Mouse (Mus musculus): ENCODE measurements around the gene Ebf1. TPM values are rescaled to one million over a fixed set of nuclear protein-coding genes. Genes with fewer than 3 reads are reported as not detected.

The Ebf1 gene
- polyA plus RNA-seq, 1 experiment from 2014 or later = 21.3 TPM

DNA sequence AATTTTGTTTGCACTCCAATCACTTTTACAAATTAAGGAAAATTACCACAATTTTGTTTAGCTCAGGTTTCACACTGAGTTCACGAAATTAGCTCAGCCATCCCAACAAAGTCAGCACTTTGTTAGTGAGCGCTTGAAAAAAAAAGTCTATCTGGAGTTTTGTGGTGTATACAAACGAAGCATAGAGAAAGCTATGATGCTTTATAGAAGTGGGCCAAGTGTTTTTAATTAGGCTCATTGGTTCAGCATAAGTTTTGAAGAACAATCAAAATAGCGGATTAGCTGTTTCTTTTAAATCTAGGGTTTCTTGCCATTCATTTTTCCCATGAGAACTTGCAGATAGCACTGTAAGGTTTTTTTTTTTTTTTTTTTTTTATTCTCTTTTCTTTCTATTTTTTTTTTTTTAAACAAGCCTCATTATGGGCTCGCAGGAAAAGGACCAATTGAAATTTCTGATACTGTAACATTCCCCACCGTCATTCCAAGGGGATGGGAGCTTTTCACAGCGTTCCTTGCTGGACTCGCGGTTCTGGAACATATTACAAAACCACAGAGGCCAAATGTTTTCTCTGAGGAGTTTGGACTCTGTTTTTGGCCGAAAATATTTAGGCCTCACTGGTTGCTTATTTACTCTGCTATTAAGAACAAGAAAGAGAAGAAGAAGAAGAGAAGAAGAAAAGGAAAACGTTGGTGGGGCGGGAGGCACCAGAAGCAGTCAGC is 308.8 kb downstream of the Ebf1 start:
- no peak overlapping the region for H3K27ac ChIP-seq (ENCODE audit: low read depth, low read length)
- ATAC-seq (replicated peaks; ENCODE audit: low FRiP score) = no peak
- H3K4me3 ChIP-seq (ENCODE audit: low read depth, low read length) = no peak overlapping the region
- H3K27me3 ChIP-seq (ENCODE audit: control insufficient read depth, insufficient read depth, low read length) = no peaks in the 10 kb centered on the region
- 73% methylated on average over 12 of the region's 12 CpGs for WGBS
- no peak for DNase-seq (ENCODE audit: low spot score)
- H3K4me1 ChIP-seq (replicated peaks; ENCODE audit: control insufficient read depth, insufficient read depth, low read length) = no peaks in the 10 kb centered on the region; the same call in 1 of the 2 replicates
- H3K9ac ChIP-seq (ENCODE audit: low read length) = no peak overlapping the region
- H3K36me3 ChIP-seq (ENCODE audit: control insufficient read depth, insufficient read depth, low read length) = no peaks in the 10 kb centered on the region
- no peaks in the 10 kb centered on the region for H3K9me3 ChIP-seq (ENCODE audit: control insufficient read depth, low read length)
- no peak overlapping the region for H3K4me2 ChIP-seq (ENCODE audit: low read depth, low read length, severe bottlenecking)

DNA sequence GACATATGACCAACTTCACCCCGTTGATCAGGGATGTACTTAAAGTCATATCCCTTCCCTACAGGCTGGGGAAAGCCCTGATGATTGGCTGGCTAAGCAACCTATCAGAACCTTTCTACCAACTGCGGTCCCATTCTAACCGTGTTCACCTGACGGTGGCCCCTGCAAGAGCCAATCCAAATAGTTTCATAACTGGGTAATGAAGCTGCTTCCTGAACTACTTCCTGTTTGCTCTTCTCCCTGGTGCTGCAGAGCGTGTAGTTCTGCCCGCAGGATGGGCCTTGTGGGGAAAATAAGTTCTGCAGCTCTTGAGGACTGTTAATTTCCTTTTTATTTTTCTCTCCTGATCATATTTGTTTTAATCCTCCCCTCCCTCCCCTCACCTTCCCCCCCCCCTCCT is 311.3 kb downstream of the Ebf1 start:
- H3K9me3 ChIP-seq (ENCODE audit: control insufficient read depth, low read length) = no peaks in the 10 kb centered on the region
- no peaks in the 10 kb centered on the region for H3K27me3 ChIP-seq (ENCODE audit: control insufficient read depth, insufficient read depth, low read length)
- DNase-seq (ENCODE audit: low spot score) (no peak), ATAC-seq (replicated peaks; ENCODE audit: low FRiP score) (no peak)
- no peaks in the 10 kb centered on the region; the same call in 1 of the 2 replicates for H3K4me1 ChIP-seq (replicated peaks; ENCODE audit: control insufficient read depth, insufficient read depth, low read length)
- H3K4me3 ChIP-seq (ENCODE audit: low read depth, low read length) = no peak overlapping the region
- H3K9ac ChIP-seq (ENCODE audit: low read length) = no peak overlapping the region
- no peak overlapping the region for H3K27ac ChIP-seq (ENCODE audit: low read depth, low read length)
- no peaks in the 10 kb centered on the region for H3K36me3 ChIP-seq (ENCODE audit: control insufficient read depth, insufficient read depth, low read length)
- no peak overlapping the region for H3K4me2 ChIP-seq (ENCODE audit: low read depth, low read length, severe bottlenecking)
- 85% methylated on average over 6 of the region's 6 CpGs for WGBS

- H3K4me3 ChIP-seq (ENCODE audit: low read depth, low read length) = no peak overlapping the region
- no peak overlapping the region for H3K27ac ChIP-seq (ENCODE audit: low read depth, low read length)
- no peaks in the 10 kb centered on the region for H3K4me1 ChIP-seq (replicated peaks; ENCODE audit: control insufficient read depth, insufficient read depth, low read length)
- no peaks in the 10 kb centered on the region for H3K27me3 ChIP-seq (ENCODE audit: control insufficient read depth, insufficient read depth, low read length)
- 85% methylated on average over 6 of the region's 6 CpGs for WGBS
- no peak overlapping the region for H3K4me2 ChIP-seq (ENCODE audit: low read depth, low read length, severe bottlenecking)
- no peaks in the 10 kb centered on the region for H3K36me3 ChIP-seq (ENCODE audit: control insufficient read depth, insufficient read depth, low read length)
- H3K9me3 ChIP-seq (ENCODE audit: control insufficient read depth, low read length) = no peaks in the 10 kb centered on the region
- H3K9ac ChIP-seq (ENCODE audit: low read length) = no peak overlapping the region
- DNase-seq (ENCODE audit: low spot score) (no peak), ATAC-seq (replicated peaks; ENCODE audit: low FRiP score) (no peak)
Measured at GRCm38 (mm10) chr11:44932942-44933483, 315.9 kb downstream of the Ebf1 start.

DNA sequence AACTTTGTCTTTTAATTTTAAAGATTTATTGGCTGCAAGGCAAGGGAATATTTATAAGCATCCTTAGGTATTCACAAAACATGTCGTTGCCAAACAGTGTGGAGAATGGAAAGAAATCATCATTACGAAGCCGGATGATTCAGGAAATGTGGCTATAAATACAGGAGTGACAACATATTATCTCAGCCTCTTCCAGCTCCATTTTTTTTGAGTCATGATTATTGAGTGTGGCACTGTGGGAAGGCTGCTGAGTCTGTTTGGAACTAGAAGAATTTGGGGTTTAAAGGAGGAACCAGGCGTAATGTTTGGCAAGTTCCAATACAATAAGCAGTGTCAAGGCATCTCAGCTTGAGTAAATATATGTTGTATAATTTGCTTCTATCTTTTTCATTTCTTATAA is 326.7 kb downstream of the Ebf1 start:
- H3K27me3 ChIP-seq (ENCODE audit: control insufficient read depth, insufficient read depth, low read length) = no peaks in the 10 kb centered on the region
- no peaks in the 10 kb centered on the region for H3K9me3 ChIP-seq (ENCODE audit: control insufficient read depth, low read length)
- H3K9ac ChIP-seq (ENCODE audit: low read length) = no peak overlapping the region
- H3K27ac ChIP-seq (ENCODE audit: low read depth, low read length) = no peak overlapping the region
- no peaks in the 10 kb centered on the region for H3K36me3 ChIP-seq (ENCODE audit: control insufficient read depth, insufficient read depth, low read length)
- 91% methylated on average over 4 of the region's 4 CpGs for WGBS
- DNase-seq (ENCODE audit: low spot score) (no peak), ATAC-seq (replicated peaks; ENCODE audit: low FRiP score) (no peak)
- no peaks in the 10 kb centered on the region for H3K4me1 ChIP-seq (replicated peaks; ENCODE audit: control insufficient read depth, insufficient read depth, low read length)
- H3K4me2 ChIP-seq (ENCODE audit: low read depth, low read length, severe bottlenecking) = no peak overlapping the region
- no peak overlapping the region for H3K4me3 ChIP-seq (ENCODE audit: low read depth, low read length)

DNA sequence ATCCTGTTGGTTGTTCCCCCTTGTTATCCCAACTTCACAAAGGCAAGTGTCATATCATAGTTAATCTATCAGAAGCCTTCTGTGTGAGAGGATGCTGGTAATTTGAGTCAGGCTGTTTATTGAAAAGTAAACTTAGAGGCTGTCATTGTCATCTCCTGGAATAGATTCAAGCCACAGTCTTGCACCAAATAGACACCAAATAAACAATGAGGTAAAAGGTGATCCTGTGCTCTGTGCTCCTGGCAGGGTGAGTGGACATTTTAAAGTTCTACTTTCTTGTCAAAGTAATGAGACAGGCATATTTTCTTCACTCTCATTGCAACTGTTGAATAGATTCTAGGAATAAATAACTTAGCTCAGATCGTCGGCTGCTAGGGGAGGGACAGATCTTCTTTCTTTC is 327.3 kb downstream of the Ebf1 start:
- Histone ChIP-seq H3K4me3 (ENCODE audit: low read depth, low read length) (no peak overlapping the region), H3K4me1 (replicated peaks; ENCODE audit: control insufficient read depth, insufficient read depth, low read length) (no peaks in the 10 kb centered on the region), H3K9me3 (ENCODE audit: control insufficient read depth, low read length) (no peaks in the 10 kb centered on the region), H3K4me2 (ENCODE audit: low read depth, low read length, severe bottlenecking) (no peak overlapping the region), H3K9ac (ENCODE audit: low read length) (no peak overlapping the region), H3K27me3 (ENCODE audit: control insufficient read depth, insufficient read depth, low read length) (no peaks in the 10 kb centered on the region), H3K36me3 (ENCODE audit: control insufficient read depth, insufficient read depth, low read length) (no peaks in the 10 kb centered on the region), H3K27ac (ENCODE audit: low read depth, low read length) (no peak overlapping the region)
- DNase-seq (ENCODE audit: low spot score) = no peak
- WGBS = 91% methylated on average over 2 of the region's 2 CpGs
- ATAC-seq (replicated peaks; ENCODE audit: low FRiP score) = no peak

- no peaks in the 10 kb centered on the region for H3K9me3 ChIP-seq (ENCODE audit: control insufficient read depth, low read length)
- no peak overlapping the region for H3K27ac ChIP-seq (ENCODE audit: low read depth, low read length)
- no peak overlapping the region for H3K4me2 ChIP-seq (ENCODE audit: low read depth, low read length, severe bottlenecking)
- H3K9ac ChIP-seq (ENCODE audit: low read length) = no peak overlapping the region
- no peaks in the 10 kb centered on the region for H3K36me3 ChIP-seq (ENCODE audit: control insufficient read depth, insufficient read depth, low read length)
- H3K4me1 ChIP-seq (replicated peaks; ENCODE audit: control insufficient read depth, insufficient read depth, low read length) = no peaks in the 10 kb centered on the region
- H3K4me3 ChIP-seq (ENCODE audit: low read depth, low read length) = no peak overlapping the region
- 95% methylated on average over 3 of the region's 3 CpGs for WGBS
- no peak for ATAC-seq (replicated peaks; ENCODE audit: low FRiP score)
- H3K27me3 ChIP-seq (ENCODE audit: control insufficient read depth, insufficient read depth, low read length) = no peaks in the 10 kb centered on the region
- DNase-seq (ENCODE audit: low spot score) = no peak
Measured at GRCm38 (mm10) chr11:44946618-44947017, 329.5 kb downstream of the Ebf1 start.

DNA sequence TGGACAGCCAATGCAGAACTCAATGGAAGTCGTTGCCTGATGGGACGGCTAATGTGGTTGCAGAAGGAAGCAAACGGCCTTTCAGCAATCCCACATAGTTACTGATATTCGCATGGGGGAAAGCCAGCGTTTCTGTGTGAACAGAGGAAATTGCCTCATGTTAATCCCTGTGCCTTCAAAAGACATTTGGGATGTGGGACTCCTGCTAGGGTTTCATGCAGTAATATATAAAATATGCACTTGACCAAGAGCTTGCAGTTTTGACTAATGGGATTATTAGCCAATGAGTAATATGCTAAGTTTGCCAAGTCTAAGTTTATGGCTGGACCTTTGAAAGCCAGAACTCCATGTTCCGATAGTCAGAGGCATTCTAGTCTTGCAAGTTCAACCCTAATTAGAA is 331.4 kb downstream of the Ebf1 start:
- no peaks in the 10 kb centered on the region for H3K36me3 ChIP-seq (ENCODE audit: control insufficient read depth, insufficient read depth, low read length)

DNA sequence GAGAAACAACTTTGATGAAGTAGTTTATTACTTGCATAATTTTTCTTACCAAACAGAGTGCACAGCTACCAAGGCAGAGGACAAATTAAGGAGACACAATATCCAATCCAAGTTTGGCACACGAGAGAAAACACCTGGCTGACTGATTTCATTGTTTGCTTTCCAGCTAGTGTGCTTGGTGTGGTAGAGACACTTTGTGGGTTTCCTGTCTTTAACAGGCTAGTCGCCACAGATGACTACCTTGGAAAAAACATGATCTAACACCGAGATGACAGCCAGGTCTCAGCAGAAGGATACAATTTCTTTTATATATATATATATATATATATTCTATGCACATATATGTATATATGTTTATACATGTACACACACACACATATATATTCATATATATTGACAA is 332.0 kb downstream of the Ebf1 start:
- no peaks in the 10 kb centered on the region for H3K4me1 ChIP-seq (replicated peaks; ENCODE audit: control insufficient read depth, insufficient read depth, low read length)
- H3K27ac ChIP-seq (ENCODE audit: low read depth, low read length) = no peak overlapping the region
- H3K27me3 ChIP-seq (ENCODE audit: control insufficient read depth, insufficient read depth, low read length) = no peaks in the 10 kb centered on the region
- WGBS = 89% methylated on average over 3 of the region's 3 CpGs
- H3K4me3 ChIP-seq (ENCODE audit: low read depth, low read length) = no peak overlapping the region
- DNase-seq (ENCODE audit: low spot score) (no peak), ATAC-seq (replicated peaks; ENCODE audit: low FRiP score) (no peak)
- H3K4me2 ChIP-seq (ENCODE audit: low read depth, low read length, severe bottlenecking) = no peak overlapping the region
- H3K9ac ChIP-seq (ENCODE audit: low read length) = no peak overlapping the region
- H3K36me3 ChIP-seq (ENCODE audit: control insufficient read depth, insufficient read depth, low read length) = no peaks in the 10 kb centered on the region
- H3K9me3 ChIP-seq (ENCODE audit: control insufficient read depth, low read length) = no peaks in the 10 kb centered on the region

More for the DNA sequence above, 331.4 kb downstream of the Ebf1 start:
- H3K27me3 ChIP-seq (ENCODE audit: control insufficient read depth, insufficient read depth, low read length) = no peaks in the 10 kb centered on the region
- no peaks in the 10 kb centered on the region for H3K4me1 ChIP-seq (replicated peaks; ENCODE audit: control insufficient read depth, insufficient read depth, low read length)
- ATAC-seq (replicated peaks; ENCODE audit: low FRiP score) (no peak), DNase-seq (ENCODE audit: low spot score) (no peak)
- H3K9me3 ChIP-seq (ENCODE audit: control insufficient read depth, low read length) = no peaks in the 10 kb centered on the region
- H3K4me2 ChIP-seq (ENCODE audit: low read depth, low read length, severe bottlenecking) = no peak overlapping the region
- no peak overlapping the region for H3K9ac ChIP-seq (ENCODE audit: low read length)
- 91% methylated on average over 6 of the region's 6 CpGs for WGBS
- H3K4me3 ChIP-seq (ENCODE audit: low read depth, low read length) = no peak overlapping the region
- H3K27ac ChIP-seq (ENCODE audit: low read depth, low read length) = no peak overlapping the region

GRCm38 (mm10) chr11:44950319-44950718 is 333.2 kb downstream of the Ebf1 start:
- ATAC-seq (replicated peaks; ENCODE audit: low FRiP score) (no peak), DNase-seq (ENCODE audit: low spot score) (no peak)
- Histone ChIP-seq H3K9me3 (ENCODE audit: control insufficient read depth, low read length) (no peaks in the 10 kb centered on the region), H3K27me3 (ENCODE audit: control insufficient read depth, insufficient read depth, low read length) (no peaks in the 10 kb centered on the region), H3K4me3 (ENCODE audit: low read depth, low read length) (no peak overlapping the region), H3K36me3 (ENCODE audit: control insufficient read depth, insufficient read depth, low read length) (no peaks in the 10 kb centered on the region), H3K27ac (ENCODE audit: low read depth, low read length) (no peak overlapping the region), H3K4me1 (replicated peaks; ENCODE audit: control insufficient read depth, insufficient read depth, low read length) (no peaks in the 10 kb centered on the region), H3K4me2 (ENCODE audit: low read depth, low read length, severe bottlenecking) (no peak overlapping the region), H3K9ac (ENCODE audit: low read length) (no peak overlapping the region)
- 95% methylated on average over 9 of the region's 9 CpGs for WGBS

Measured in forebrain, embryonic 11.5 days (tissue).